Mouse (Mus musculus) embryonic facial prominence, embryonic 14.5 days (tissue): Measurements from ENCODE around the gene Cdc6. TPM values are rescaled to one million over a fixed set of nuclear protein-coding genes. Genes with fewer than 3 reads are reported as not detected.

ENCODE experiments used
- polyA plus RNA-seq: library from polyadenylated mRNA; unstranded; fragments of >200 nt; fragmentation: Nextera tagmentation; extraction: Ambion mirVana; gene quantifications from 2 replicates; pipeline ENCODE4 v1.2.1, GENCODE M21; 2014

Gene Cdc6
- polyA plus RNA-seq, 1 experiment from 2014 or later: 22.7 TPM

Other genes with a start within 250 kb of the Cdc6 start
- gene Gsdma, start 243.4 kb upstream of the Cdc6 start, polyA plus RNA-seq: 0.64 and 2.0 TPM in 2 replicates
- 136 and 146 TPM in 2 replicates for gene Psmd3, start 225.2 kb upstream of the Cdc6 start, polyA plus RNA-seq
- not detected in 2 replicates for gene Csf3, start 206.5 kb upstream of the Cdc6 start, polyA plus RNA-seq
- 40.7 and 49.0 TPM in 2 replicates for gene Med24, start 178.4 kb upstream of the Cdc6 start, polyA plus RNA-seq
- gene Thra, start 167.2 kb upstream of the Cdc6 start, polyA plus RNA-seq: 57.7 and 62.2 TPM in 2 replicates
- 1.1 and 1.9 TPM in 2 replicates for gene Nr1d1, start 132.5 kb upstream of the Cdc6 start, polyA plus RNA-seq
- gene Msl1, start 112.3 kb upstream of the Cdc6 start, polyA plus RNA-seq: 18.1 and 18.5 TPM in 2 replicates
- 32.2 and 34.0 TPM in 2 replicates for gene Casc3, start 102.9 kb upstream of the Cdc6 start, polyA plus RNA-seq
- gene Rapgefl1, start 71.0 kb upstream of the Cdc6 start, polyA plus RNA-seq: 5.7 and 6.3 TPM in 2 replicates
- gene Wipf2, start 44.2 kb upstream of the Cdc6 start, polyA plus RNA-seq: 3.9 and 4.3 TPM in 2 replicates
- gene Rara, start 20.0 kb downstream of the Cdc6 start, polyA plus RNA-seq: 46.4 and 50.3 TPM in 2 replicates
- gene Gjd3, start 75.2 kb downstream of the Cdc6 start, polyA plus RNA-seq: 0.34 and 0.56 TPM in 2 replicates
- 181 and 201 TPM in 2 replicates for gene Top2a, start 116.4 kb downstream of the Cdc6 start, polyA plus RNA-seq
- 966 and 1,068 TPM in 2 replicates for gene Igfbp4, start 133.4 kb downstream of the Cdc6 start, polyA plus RNA-seq
- gene Tns4, start 181.5 kb downstream of the Cdc6 start, polyA plus RNA-seq: 0.81 and 1.0 TPM in 2 replicates
- gene Ccr7, start 247.3 kb downstream of the Cdc6 start, polyA plus RNA-seq: 0.33 and 0.50 TPM in 2 replicates